Mouse (Mus musculus): ENCODE results near the gene Kcnip1. TPM values are rescaled to one million over a fixed set of nuclear protein-coding genes. Genes with fewer than 3 reads are reported as not detected.

Kcnip1 gene
- polyA plus RNA-seq (2015; fragmentation: Nextera tagmentation; extraction: Ambion mirVana), result 0.14 and 0.22 TPM in 2 replicates

- no peak for DNase-seq (ENCODE audit: low spot score)
Observed at GRCm38 (mm10) chr11:33992938-33993337, at the start of gene Kcnip1. Kcnip1 (minus strand) TSS chr11:33993152.

- DNase-seq (ENCODE audit: low spot score), result no peak
Observed at GRCm38 (mm10) chr11:34040061-34040460, 47.1 kb upstream of the Kcnip1 start.

- DNase-seq (ENCODE audit: low spot score), result no peak
Observed at GRCm38 (mm10) chr11:34035909-34036658, 43.1 kb upstream of the Kcnip1 start.

GRCm38 (mm10) chr11:34034794-34035193, 41.8 kb upstream of the Kcnip1 start:
- no peak for DNase-seq (ENCODE audit: low spot score)

- DNase-seq (ENCODE audit: low spot score), result peak; percentile 45
Observed at GRCm38 (mm10) chr11:34034008-34034505, 41.1 kb upstream of the Kcnip1 start.

- peak; percentile 74 for DNase-seq (ENCODE audit: low spot score)
Observed at GRCm38 (mm10) chr11:34031015-34031805, 38.3 kb upstream of the Kcnip1 start.

GRCm38 (mm10) chr11:34029658-34030057, 36.7 kb upstream of the Kcnip1 start:
- no peak for DNase-seq (ENCODE audit: low spot score)

- no peak for DNase-seq (ENCODE audit: low spot score)
Observed at GRCm38 (mm10) chr11:34025091-34025490, 32.1 kb upstream of the Kcnip1 start.

- no peak for DNase-seq (ENCODE audit: low spot score)
Observed at GRCm38 (mm10) chr11:34012007-34012652, 19.2 kb upstream of the Kcnip1 start.

GRCm38 (mm10) chr11:34010859-34011172, 17.9 kb upstream of the Kcnip1 start:
- DNase-seq (ENCODE audit: low spot score), result peak; percentile 57

GRCm38 (mm10) chr11:34010133-34010858, 17.3 kb upstream of the Kcnip1 start:
- DNase-seq (ENCODE audit: low spot score), result peak; percentile 51

GRCm38 (mm10) chr11:34009316-34010087, 16.6 kb upstream of the Kcnip1 start:
- peak; percentile 69 for DNase-seq (ENCODE audit: low spot score)

- DNase-seq (ENCODE audit: low spot score), result peak; percentile 88
Observed at GRCm38 (mm10) chr11:34008702-34009101, 15.8 kb upstream of the Kcnip1 start.

- DNase-seq (ENCODE audit: low spot score), result peak; percentile 73
Observed at GRCm38 (mm10) chr11:34008214-34008613, 15.3 kb upstream of the Kcnip1 start.

GRCm38 (mm10) chr11:34007616-34008015, 14.7 kb upstream of the Kcnip1 start:
- DNase-seq (ENCODE audit: low spot score), result no peak

GRCm38 (mm10) chr11:34002593-34002965, 9.6 kb upstream of the Kcnip1 start:
- DNase-seq (ENCODE audit: low spot score), result no peak

- DNase-seq (ENCODE audit: low spot score), result peak; percentile 80
Observed at GRCm38 (mm10) chr11:34001938-34002592, 9.1 kb upstream of the Kcnip1 start.

GRCm38 (mm10) chr11:34000416-34000815, 7.5 kb upstream of the Kcnip1 start:
- DNase-seq (ENCODE audit: low spot score), result no peak

- no peak for DNase-seq (ENCODE audit: low spot score)
Observed at GRCm38 (mm10) chr11:33998244-33998643, 5.3 kb upstream of the Kcnip1 start.

- no peak for DNase-seq (ENCODE audit: low spot score)
Observed at GRCm38 (mm10) chr11:33993496-33993895, 544 bp upstream of the Kcnip1 start.
